Mouse (Mus musculus): ENCODE results near the gene Sec23b. TPM values are rescaled to one million over a fixed set of nuclear protein-coding genes. Genes with fewer than 3 reads are reported as not detected.
"Not testable (repeated sequence)": the region's sequence is repeated elsewhere in the genome, so short reads cannot be mapped to it uniquely, and the experiment has no call there.

Sec23b gene
- polyA plus RNA-seq, 1 experiment from 2014 or later = 83.2 TPM

GRCm38 (mm10) chr2:144545481-144545880, 10.5 kb upstream of the Sec23b start:
- Histone ChIP-seq H3K27me3 (no peaks in the 10 kb centered on the region), H3K36me3 (peaks cover 52% of the 10 kb centered on the region), H3K4me2 (replicated peaks) (no peak overlapping the region), H3K4me3 (replicated peaks) (no peak overlapping the region), H3K9ac (no peak overlapping the region), H3K4me1 (peaks cover 4% of the 10 kb centered on the region; the same call in 1 of the 2 replicates), H3K27ac (replicated peaks) (no peak overlapping the region), H3K9me3 (replicated peaks) (no peaks in the 10 kb centered on the region)
- no peak for ATAC-seq (ENCODE audit: insufficient number of reproducible peaks, low FRiP score, low TSS enrichment, low read depth)
- WGBS = 53% methylated on average over 1 of the region's 1 CpGs

GRCm38 (mm10) chr2:144547559-144547958, 8.5 kb upstream of the Sec23b start:
- Histone ChIP-seq H3K9ac (no peak overlapping the region), H3K27ac (replicated peaks) (no peak overlapping the region), H3K4me3 (replicated peaks) (no peak overlapping the region), H3K4me2 (replicated peaks) (no peak overlapping the region), H3K27me3 (no peaks in the 10 kb centered on the region), H3K4me1 (peaks cover 4% of the 10 kb centered on the region; the same call in 1 of the 2 replicates), H3K9me3 (replicated peaks) (no peaks in the 10 kb centered on the region), H3K36me3 (peaks cover 42% of the 10 kb centered on the region)
- 0 out of 2 replicates have a peak, but pooled peaks have one; percentile 32 for ATAC-seq (ENCODE audit: insufficient number of reproducible peaks, low FRiP score, low TSS enrichment, low read depth)
- 51% methylated on average over 4 of the region's 4 CpGs for WGBS

GRCm38 (mm10) chr2:144550529-144550928, 5.5 kb upstream of the Sec23b start, which contains the start of gene Rbbp9:
Gene Rbbp9 (minus strand): TSS chr2:144550869.
- peak within 1 kb of the TSS; percentile 70 for H3K9ac ChIP-seq
- H3K4me1 ChIP-seq = peaks cover 6% of the 10 kb centered on the region; the same call in 1 of the 2 replicates
- H3K27ac ChIP-seq (replicated peaks) = peak within 1 kb of the TSS; percentile 88
- peaks cover 20% of the 10 kb centered on the region for H3K36me3 ChIP-seq
- peak within 1 kb of the TSS; percentile 51 for H3K4me2 ChIP-seq (replicated peaks)
- under 1% methylated on average over 17 of the region's 17 CpGs for WGBS
- H3K9me3 ChIP-seq (replicated peaks) = no peaks in the 10 kb centered on the region
- ATAC-seq (ENCODE audit: insufficient number of reproducible peaks, low FRiP score, low TSS enrichment, low read depth) = peak; percentile 89
- no peaks in the 10 kb centered on the region for H3K27me3 ChIP-seq
- H3K4me3 ChIP-seq (replicated peaks) = peak within 1 kb of the TSS; percentile 82

GRCm38 (mm10) chr2:144553905-144554304, 2.1 kb upstream of the Sec23b start:
- Histone ChIP-seq H3K27me3 (no peaks in the 10 kb centered on the region), H3K27ac (replicated peaks) (no peak overlapping the region)
- ATAC-seq (ENCODE audit: insufficient number of reproducible peaks, low FRiP score, low TSS enrichment, low read depth) = no peak

GRCm38 (mm10) chr2:144555286-144555819, 676 bp upstream of the Sec23b start:
- peak overlapping the region; percentile 90 for H3K4me3 ChIP-seq (replicated peaks)

More at GRCm38 (mm10) chr2:144553905-144554304, 2.1 kb upstream of the Sec23b start:
- no peak overlapping the region for H3K4me3 ChIP-seq (replicated peaks)
- peaks cover 13% of the 10 kb centered on the region for H3K4me1 ChIP-seq
- H3K9ac ChIP-seq = no peak overlapping the region
- H3K4me2 ChIP-seq (replicated peaks) = no peak overlapping the region
- no peaks in the 10 kb centered on the region for H3K9me3 ChIP-seq (replicated peaks)
- H3K36me3 ChIP-seq = no peaks in the 10 kb centered on the region
- 84% methylated on average over 3 of the region's 3 CpGs for WGBS

GRCm38 (mm10) chr2:144588723-144589122, 32.7 kb downstream of the Sec23b start:
- Histone ChIP-seq H3K4me1 (no peaks in the 10 kb centered on the region), H3K4me3 (replicated peaks) (no peak overlapping the region), H3K36me3 (peaks cover 61% of the 10 kb centered on the region), H3K9me3 (replicated peaks) (no peaks in the 10 kb centered on the region), H3K4me2 (replicated peaks) (no peak overlapping the region), H3K9ac (no peak overlapping the region), H3K27me3 (no peaks in the 10 kb centered on the region), H3K27ac (replicated peaks) (no peak overlapping the region)
- no peak for ATAC-seq (ENCODE audit: insufficient number of reproducible peaks, low FRiP score, low TSS enrichment, low read depth)
- WGBS = 86% methylated on average over 4 of the region's 4 CpGs

More at GRCm38 (mm10) chr2:144555286-144555819, 676 bp upstream of the Sec23b start:
- H3K4me2 ChIP-seq (replicated peaks) = peak overlapping the region; percentile 50
- peaks cover 12% of the 10 kb centered on the region; the same call in 1 of the 2 replicates for H3K36me3 ChIP-seq
- no peak for ATAC-seq (ENCODE audit: insufficient number of reproducible peaks, low FRiP score, low TSS enrichment, low read depth)
- peak overlapping the region; percentile 63 for H3K9ac ChIP-seq
- H3K27me3 ChIP-seq = no peaks in the 10 kb centered on the region
- H3K4me1 ChIP-seq = peaks cover 9% of the 10 kb centered on the region
- peak overlapping the region; percentile 98 for H3K27ac ChIP-seq (replicated peaks)
- H3K9me3 ChIP-seq (replicated peaks) = no peaks in the 10 kb centered on the region
- WGBS = 2% methylated on average over 14 of the region's 14 CpGs

- H3K27me3 ChIP-seq; H3K4me2 ChIP-seq (replicated peaks); H3K27ac ChIP-seq (replicated peaks); H3K4me1 ChIP-seq; ATAC-seq (ENCODE audit: insufficient number of reproducible peaks, low FRiP score, low TSS enrichment, low read depth); H3K9ac ChIP-seq; H3K4me3 ChIP-seq (replicated peaks); H3K9me3 ChIP-seq (replicated peaks): not testable (repeated sequence)
- peaks cover 23% of the 10 kb centered on the region for H3K36me3 ChIP-seq
- 63% methylated on average over 8 of the region's 8 CpGs for WGBS
These were observed 37.0 kb downstream of the Sec23b start for GRCm38 (mm10) chr2:144593036-144593435.

GRCm38 (mm10) chr2:144593951-144594651, 38.1 kb downstream of the Sec23b start, which contains the start of gene Smim26:
Gene Smim26 (plus strand): TSS chr2:144594054.
- 1% methylated on average over 31 of the region's 31 CpGs for WGBS
- Histone ChIP-seq H3K9me3 (replicated peaks) (no peaks in the 10 kb centered on the region), H3K4me2 (replicated peaks) (peak within 1 kb of the TSS; percentile 55), H3K9ac (peak within 1 kb of the TSS; percentile 37), H3K36me3 (peaks cover 12% of the 10 kb centered on the region), H3K27ac (replicated peaks) (no peak within 1 kb of the TSS), H3K4me3 (replicated peaks) (peak within 1 kb of the TSS; percentile 71), H3K4me1 (no peaks in the 10 kb centered on the region), H3K27me3 (no peaks in the 10 kb centered on the region)
- peak; percentile 94 for ATAC-seq (ENCODE audit: insufficient number of reproducible peaks, low FRiP score, low TSS enrichment, low read depth)

GRCm38 (mm10) chr2:144598006-144598405, 42.0 kb downstream of the Sec23b start:
- H3K36me3 ChIP-seq = no peaks in the 10 kb centered on the region
- 72% methylated on average over 2 of the region's 2 CpGs for WGBS
- no peak overlapping the region for H3K4me2 ChIP-seq (replicated peaks)
- ATAC-seq (ENCODE audit: insufficient number of reproducible peaks, low FRiP score, low TSS enrichment, low read depth) = no peak
- H3K4me3 ChIP-seq (replicated peaks) = no peak overlapping the region
- H3K9ac ChIP-seq = no peak overlapping the region
- H3K9me3 ChIP-seq (replicated peaks) = no peaks in the 10 kb centered on the region
- no peak overlapping the region for H3K27ac ChIP-seq (replicated peaks)
- no peaks in the 10 kb centered on the region for H3K27me3 ChIP-seq
- peaks cover 8% of the 10 kb centered on the region for H3K4me1 ChIP-seq

GRCm38 (mm10) chr2:144599831-144600687, 44.0 kb downstream of the Sec23b start, which contains the start of gene Dtd1:
Gene Dtd1 (plus strand): TSS chr2:144599897.
- H3K36me3 ChIP-seq = no peaks in the 10 kb centered on the region
- no peak within 1 kb of the TSS for H3K27ac ChIP-seq (replicated peaks)
- no peaks in the 10 kb centered on the region for H3K27me3 ChIP-seq
- 2% methylated on average over 50 of the region's 50 CpGs for WGBS
- peaks cover 8% of the 10 kb centered on the region for H3K4me1 ChIP-seq
- peak within 1 kb of the TSS; percentile 59 for H3K9ac ChIP-seq
- peak within 1 kb of the TSS; percentile 63 for H3K4me2 ChIP-seq (replicated peaks)
- no peaks in the 10 kb centered on the region for H3K9me3 ChIP-seq (replicated peaks)
- ATAC-seq (ENCODE audit: insufficient number of reproducible peaks, low FRiP score, low TSS enrichment, low read depth) = peak; percentile 88
- H3K4me3 ChIP-seq (replicated peaks) = peak within 1 kb of the TSS; percentile 72

- H3K4me2 ChIP-seq (replicated peaks) = no peak overlapping the region
- ATAC-seq (ENCODE audit: insufficient number of reproducible peaks, low FRiP score, low TSS enrichment, low read depth) = no peak
- H3K9me3 ChIP-seq (replicated peaks) = no peaks in the 10 kb centered on the region
- H3K36me3 ChIP-seq = no peaks in the 10 kb centered on the region
- no peak overlapping the region for H3K9ac ChIP-seq
- 92% methylated on average over 1 of the region's 1 CpGs for WGBS
- H3K4me3 ChIP-seq (replicated peaks) = no peak overlapping the region
- no peaks in the 10 kb centered on the region for H3K27me3 ChIP-seq
- H3K27ac ChIP-seq (replicated peaks) = no peak overlapping the region
- peaks cover 8% of the 10 kb centered on the region for H3K4me1 ChIP-seq
These were observed 45.5 kb downstream of the Sec23b start for GRCm38 (mm10) chr2:144601576-144601975.

Measured in embryonic facial prominence, embryonic 15.5 days (tissue).